Mouse (Mus musculus) cerebellum, adult (tissue): Measurements from ENCODE around the gene Cnbd2.

ENCODE experiments used
- ATAC-seq: cut with Nextera tagmentation; 2 replicates; pipeline ENCODE4 v1.9.2; 2017; ENCODE audit warnings: mild to moderate bottlenecking, moderate library complexity, mixed read lengths; ENCODE audit not compliant: insufficient number of reproducible peaks, low FRiP score, low TSS enrichment

The Cnbd2 gene

GRCm38 (mm10) chr2:156422631-156423030 lies 110.5 kb downstream of the Cnbd2 start:
- no peak for ATAC-seq

GRCm38 (mm10) chr2:156423672-156424071 lies 111.6 kb downstream of the Cnbd2 start:
- no peak for ATAC-seq
